Mouse (Mus musculus) stomach, embryonic 14.5 days (tissue): ENCODE measurements around the gene Vtcn1. TPM values are rescaled to one million over a fixed set of nuclear protein-coding genes. Genes with fewer than 3 reads are reported as not detected.

Experiments used
- ATAC-seq: fragments of 200-750 bp; cut with Nextera tagmentation; 2 replicates; pipeline ENCODE4 v1.8.0; 2017; ENCODE audit warnings: low read depth, moderate TSS enrichment; ENCODE audit not compliant: insufficient number of reproducible peaks, insufficient read depth, low FRiP score
- H3K27ac ChIP-seq: fragments of 300-500 bp; sonication (generic); 2 replicates; pipeline ENCODE4 v1.5.1; 2014; ENCODE audit warnings: mild to moderate bottlenecking, low read length, moderate library complexity, mixed read lengths
- H3K27me3 ChIP-seq: fragments of 300-500 bp; sonication (generic); 2 replicates; pipeline ENCODE4 v1.6.1; 2014; ENCODE audit warnings: low read length, control low read depth, mixed read lengths; ENCODE audit not compliant: control insufficient read depth, insufficient read depth
- H3K36me3 ChIP-seq: fragments of 300-500 bp; sonication (generic); 2 replicates; pipeline ENCODE4 v1.6.1; 2014; ENCODE audit warnings: mild to moderate bottlenecking, control low read depth, low read length, moderate library complexity, mixed read lengths; ENCODE audit not compliant: control insufficient read depth, insufficient read depth
- H3K4me1 ChIP-seq: fragments of 300-500 bp; sonication (generic); 2 replicates; pipeline ENCODE4 v1.6.1; 2014; ENCODE audit warnings: low read length, control low read depth, mixed read lengths; ENCODE audit not compliant: control insufficient read depth, insufficient read depth
- H3K4me2 ChIP-seq: fragments of 300-500 bp; sonication (generic); replicated peaks from 2 replicates; pipeline ENCODE4 v1.6.1; 2014; ENCODE audit warnings: low read depth, low read length, control low read depth
- H3K4me3 ChIP-seq: fragments of 300-500 bp; sonication (generic); 2 replicates; pipeline ENCODE4 v1.5.1; 2014; ENCODE audit warnings: low read depth, low read length, control low read depth
- H3K9ac ChIP-seq: fragments of 300-500 bp; sonication (generic); replicated peaks from 2 replicates; pipeline ENCODE4 v1.6.1; 2014; ENCODE audit warnings: low read depth, mild to moderate bottlenecking, control low read depth, low read length, moderate library complexity, mixed read lengths
- H3K9me3 ChIP-seq: fragments of 300-500 bp; sonication (generic); 2 replicates; pipeline ENCODE4 v1.6.1; 2016; ENCODE audit warnings: low read depth, low read length, control low read depth; ENCODE audit not compliant: control insufficient read depth
- WGBS: fragments of 180-500 bp; shearing (Covaris S2); extraction: QIAGEN DNeasy Blood & Tissue Kit; methylation state at CpG from one replicate; pipeline ENCODE4 v1.1.7; 2014; 5-methylcytosine and 5-hydroxymethylcytosine counted together
- polyA plus RNA-seq: library from polyadenylated mRNA; unstranded; fragments of >200 nt; fragmentation: Nextera tagmentation; extraction: Ambion mirVana; gene quantifications from 2 replicates; pipeline ENCODE4 v1.2.1, GENCODE M21; 2014

Vtcn1 gene
- 1.7 and 2.0 TPM in 2 replicates for polyA plus RNA-seq

- Histone ChIP-seq H3K36me3 (no peaks in the 10 kb centered on the region), H3K9ac (no peak within 1 kb of the TSS), H3K4me2 (no peak within 1 kb of the TSS), H3K4me3 (no peak within 1 kb of the TSS), H3K9me3 (no peaks in the 10 kb centered on the region), H3K4me1 (no peaks in the 10 kb centered on the region), H3K27ac (no peak within 1 kb of the TSS), H3K27me3 (no peaks in the 10 kb centered on the region)
- ATAC-seq: peak; percentile 50; the same call in 1 of the 2 replicates
- 52% methylated on average over 6 of the region's 6 CpGs for WGBS
These were observed at the start of gene Vtcn1 for GRCm38 (mm10) chr3:100825225-100825965. Vtcn1 (plus strand) TSS chr3:100825459.

GRCm38 (mm10) chr3:100776967-100777366, 48.3 kb upstream of the Vtcn1 start:
- Histone ChIP-seq H3K36me3 (no peaks in the 10 kb centered on the region), H3K4me3 (no peak overlapping the region), H3K4me2 (no peak overlapping the region), H3K27ac (no peak overlapping the region), H3K9me3 (no peaks in the 10 kb centered on the region), H3K4me1 (peaks cover 6% of the 10 kb centered on the region; the same call in 1 of the 2 replicates), H3K9ac (no peak overlapping the region), H3K27me3 (no peaks in the 10 kb centered on the region)
- no peak for ATAC-seq
- WGBS: 86% methylated on average over 6 of the region's 6 CpGs

- H3K9ac ChIP-seq: no peak overlapping the region
- WGBS: 74% methylated on average over 4 of the region's 4 CpGs
- H3K9me3 ChIP-seq: no peaks in the 10 kb centered on the region
- ATAC-seq: no peak
- no peaks in the 10 kb centered on the region for H3K36me3 ChIP-seq
- H3K27ac ChIP-seq: no peak overlapping the region
- H3K4me3 ChIP-seq: no peak overlapping the region
- H3K27me3 ChIP-seq: no peaks in the 10 kb centered on the region
- peaks cover 6% of the 10 kb centered on the region; the same call in 1 of the 2 replicates for H3K4me1 ChIP-seq
- H3K4me2 ChIP-seq: no peak overlapping the region
These were observed 47.7 kb upstream of the Vtcn1 start for GRCm38 (mm10) chr3:100777568-100777967.

- ATAC-seq: no peak
- WGBS: 72% methylated on average over 2 of the region's 2 CpGs
- H3K4me3 ChIP-seq: no peak overlapping the region
These were observed 39.2 kb upstream of the Vtcn1 start for GRCm38 (mm10) chr3:100786076-100786475.

GRCm38 (mm10) chr3:100791670-100792069, 33.6 kb upstream of the Vtcn1 start:
- H3K27ac ChIP-seq: no peak overlapping the region
- H3K4me2 ChIP-seq: no peak overlapping the region
- H3K27me3 ChIP-seq: no peaks in the 10 kb centered on the region
- H3K9me3 ChIP-seq: no peaks in the 10 kb centered on the region
- ATAC-seq: no peak
- no peak overlapping the region for H3K9ac ChIP-seq
- no peaks in the 10 kb centered on the region for H3K36me3 ChIP-seq
- WGBS: 87% methylated on average over 3 of the region's 3 CpGs
- H3K4me3 ChIP-seq: no peak overlapping the region
- no peaks in the 10 kb centered on the region for H3K4me1 ChIP-seq

More at GRCm38 (mm10) chr3:100786076-100786475, 39.2 kb upstream of the Vtcn1 start:
- no peak overlapping the region for H3K9ac ChIP-seq
- no peak overlapping the region for H3K4me2 ChIP-seq
- no peaks in the 10 kb centered on the region for H3K36me3 ChIP-seq
- no peaks in the 10 kb centered on the region for H3K27me3 ChIP-seq
- H3K27ac ChIP-seq: no peak overlapping the region
- no peaks in the 10 kb centered on the region for H3K9me3 ChIP-seq
- H3K4me1 ChIP-seq: no peaks in the 10 kb centered on the region

DNA sequence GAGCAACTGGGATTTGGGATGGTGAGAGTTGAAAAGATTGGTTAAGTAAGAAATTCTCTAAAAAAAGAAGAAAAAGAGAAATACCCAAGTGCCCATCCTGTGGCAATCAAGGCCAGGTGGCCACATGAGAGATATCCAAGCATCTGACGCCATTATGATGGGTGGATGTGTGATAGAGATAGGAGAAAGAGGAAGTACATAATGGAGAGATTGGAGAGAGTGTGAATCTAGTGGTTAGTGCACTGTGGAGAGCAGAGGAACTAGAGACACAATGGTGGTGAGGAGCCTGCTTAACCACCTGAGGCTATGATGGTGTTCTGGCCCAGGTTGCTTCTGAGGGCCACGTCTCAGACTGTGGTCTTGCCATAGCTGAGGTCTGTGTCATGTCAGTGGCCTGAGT, 31.9 kb upstream of the Vtcn1 start:
- 82% methylated on average over 2 of the region's 2 CpGs for WGBS
- Histone ChIP-seq H3K27ac (no peak overlapping the region), H3K4me1 (no peaks in the 10 kb centered on the region), H3K36me3 (no peaks in the 10 kb centered on the region), H3K9ac (no peak overlapping the region), H3K27me3 (no peaks in the 10 kb centered on the region), H3K4me3 (no peak overlapping the region), H3K4me2 (no peak overlapping the region), H3K9me3 (no peaks in the 10 kb centered on the region)
- no peak for ATAC-seq

GRCm38 (mm10) chr3:100796571-100796970, 28.7 kb upstream of the Vtcn1 start:
- H3K27ac ChIP-seq: no peak overlapping the region
- no peaks in the 10 kb centered on the region for H3K27me3 ChIP-seq
- H3K9ac ChIP-seq: no peak overlapping the region
- no peak overlapping the region for H3K4me2 ChIP-seq
- no peak overlapping the region for H3K4me3 ChIP-seq
- H3K4me1 ChIP-seq: no peaks in the 10 kb centered on the region
- H3K36me3 ChIP-seq: no peaks in the 10 kb centered on the region
- no peaks in the 10 kb centered on the region for H3K9me3 ChIP-seq
- WGBS: 70% methylated on average over 4 of the region's 4 CpGs
- no peak for ATAC-seq

DNA sequence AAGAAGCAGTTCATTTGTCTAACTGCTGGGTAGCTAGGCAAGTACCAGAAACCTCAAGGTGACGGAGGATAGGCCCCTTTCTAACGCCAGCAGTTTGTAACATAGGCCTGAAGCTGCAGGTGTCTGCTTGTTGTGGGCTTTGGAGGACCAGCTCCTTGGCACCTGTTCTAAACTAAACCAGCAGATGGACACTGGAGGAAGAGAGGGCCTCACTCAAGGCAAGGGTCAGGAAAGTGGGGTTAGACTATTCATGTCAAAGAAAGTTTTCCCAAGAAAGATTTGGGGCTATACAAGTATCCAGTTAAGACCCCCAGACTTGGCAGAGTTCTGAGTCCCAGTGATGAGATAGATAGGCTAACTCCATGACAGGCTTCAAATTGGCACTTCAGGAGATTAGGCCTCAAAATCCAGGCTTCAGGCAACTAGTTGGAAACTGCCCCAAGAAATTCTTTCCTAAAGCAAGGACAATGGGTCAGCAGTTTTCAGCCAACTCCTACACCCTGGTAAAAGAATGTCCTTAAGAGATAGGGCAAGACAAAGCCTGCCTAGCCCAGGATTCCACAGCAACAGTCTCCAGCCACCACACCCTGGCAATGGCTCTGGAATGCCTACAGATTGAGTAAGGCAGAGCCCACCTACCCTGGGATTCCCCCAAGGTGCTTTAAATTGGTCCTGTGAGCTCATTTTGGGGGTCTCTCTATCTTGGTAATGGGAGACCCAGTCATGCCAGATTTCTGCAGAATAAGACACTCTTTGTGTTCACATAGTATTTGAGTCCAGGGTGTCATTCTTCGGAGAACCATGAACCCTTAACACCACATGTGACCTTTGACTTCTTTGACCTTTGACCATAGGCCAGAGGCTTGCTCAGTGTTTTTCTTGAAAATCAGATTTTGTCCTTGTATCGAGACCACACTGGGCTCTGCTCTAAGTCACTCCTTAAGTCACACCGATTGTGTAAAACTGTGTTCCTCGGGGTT, 27.8 kb upstream of the Vtcn1 start:
- no peak for ATAC-seq
- H3K9ac ChIP-seq: no peak overlapping the region
- H3K4me3 ChIP-seq: no peak overlapping the region
- H3K9me3 ChIP-seq: no peaks in the 10 kb centered on the region
- H3K4me1 ChIP-seq: no peaks in the 10 kb centered on the region
- no peaks in the 10 kb centered on the region for H3K27me3 ChIP-seq
- H3K4me2 ChIP-seq: no peak overlapping the region
- H3K36me3 ChIP-seq: no peaks in the 10 kb centered on the region
- no peak overlapping the region for H3K27ac ChIP-seq
- 80% methylated on average over 6 of the region's 6 CpGs for WGBS
